Mouse (Mus musculus): Measurements from ENCODE around the gene Dkkl1.
"Not testable (repeated sequence)": the region's sequence is repeated elsewhere in the genome, so short reads cannot be mapped to it uniquely, and the experiment has no call there.

Gene Dkkl1

GRCm38 (mm10) chr7:45211851-45212251 lies at the start of gene Dkkl1:
Gene Dkkl1, minus strand, starts transcription at chr7:45212147.
- no peak for DNase-seq

- no peak for DNase-seq
Observed at GRCm38 (mm10) chr7:45259281-45259680, 47.3 kb upstream of the Dkkl1 start.

GRCm38 (mm10) chr7:45257063-45257840 lies 45.3 kb upstream of the Dkkl1 start:
- no peak for DNase-seq

GRCm38 (mm10) chr7:45255822-45256221 lies 43.9 kb upstream of the Dkkl1 start:
- DNase-seq: not testable (repeated sequence)

GRCm38 (mm10) chr7:45253806-45254205 lies 41.9 kb upstream of the Dkkl1 start:
- no peak for DNase-seq

- DNase-seq: no peak
Observed at GRCm38 (mm10) chr7:45247666-45248065, 35.7 kb upstream of the Dkkl1 start.

GRCm38 (mm10) chr7:45241389-45241749 lies 29.4 kb upstream of the Dkkl1 start:
- no peak for DNase-seq

- DNase-seq: no peak
Observed at GRCm38 (mm10) chr7:45240633-45241388, 28.9 kb upstream of the Dkkl1 start, which contains the start of gene Slc6a16. Gene Slc6a16, plus strand, starts transcription at chr7:45241085.

- DNase-seq: no peak
Observed at GRCm38 (mm10) chr7:45240109-45240508, 28.2 kb upstream of the Dkkl1 start.

GRCm38 (mm10) chr7:45238723-45239496 lies 27.0 kb upstream of the Dkkl1 start, which contains the start of gene Cd37:
Gene Cd37, minus strand, starts transcription at chr7:45239115.
- DNase-seq: peak; percentile 83

GRCm38 (mm10) chr7:45237747-45238699 lies 26.1 kb upstream of the Dkkl1 start:
- DNase-seq: peak; percentile 19

GRCm38 (mm10) chr7:45235656-45236180 lies 23.8 kb upstream of the Dkkl1 start:
- no peak for DNase-seq

- DNase-seq: no peak
Observed at GRCm38 (mm10) chr7:45234922-45235571, 23.1 kb upstream of the Dkkl1 start.

GRCm38 (mm10) chr7:45234333-45234841 lies 22.4 kb upstream of the Dkkl1 start:
- no peak for DNase-seq

GRCm38 (mm10) chr7:45233580-45234332 lies 21.8 kb upstream of the Dkkl1 start:
- DNase-seq: no peak

GRCm38 (mm10) chr7:45232716-45233465 lies 20.9 kb upstream of the Dkkl1 start:
- no peak for DNase-seq

- DNase-seq: no peak
Observed at GRCm38 (mm10) chr7:45231941-45232340, 20.0 kb upstream of the Dkkl1 start.

GRCm38 (mm10) chr7:45231192-45231591 lies 19.2 kb upstream of the Dkkl1 start:
- DNase-seq: no peak

GRCm38 (mm10) chr7:45229459-45230203 lies 17.7 kb upstream of the Dkkl1 start:
- no peak for DNase-seq

All from thymus, postnatal 14 days (tissue).